Mouse (Mus musculus) embryonic facial prominence, embryonic 15.5 days (tissue): ENCODE data around the gene Glyatl3. TPM values are rescaled to one million over a fixed set of nuclear protein-coding genes. Genes with fewer than 3 reads are reported as not detected.

ENCODE experiments used
- ATAC-seq: fragments of 200-750 bp; cut with Nextera tagmentation; 2 replicates; pipeline ENCODE4 v1.8.0; 2017; ENCODE audit warnings: low read depth, moderate TSS enrichment; ENCODE audit not compliant: insufficient number of reproducible peaks, low FRiP score, low TSS enrichment
- H3K27ac ChIP-seq: fragments of 300-500 bp; sonication (generic); replicated peaks from 2 replicates; pipeline ENCODE4 v1.5.1; 2015; ENCODE audit warnings: mild to moderate bottlenecking, inconsistent platforms
- H3K27me3 ChIP-seq: fragments of 300-500 bp; sonication (generic); 2 replicates; pipeline ENCODE4 v1.6.1; 2015; ENCODE audit warnings: inconsistent platforms
- H3K36me3 ChIP-seq: fragments of 300-500 bp; sonication (generic); 2 replicates; pipeline ENCODE4 v1.6.1; 2015; ENCODE audit warnings: mild to moderate bottlenecking, inconsistent platforms
- H3K4me1 ChIP-seq: fragments of 300-500 bp; sonication (generic); 2 replicates; pipeline ENCODE4 v1.6.1; 2015; ENCODE audit warnings: inconsistent platforms
- H3K4me2 ChIP-seq: fragments of 300-500 bp; sonication (generic); replicated peaks from 2 replicates; pipeline ENCODE4 v1.6.1; 2015; ENCODE audit warnings: mild to moderate bottlenecking, inconsistent platforms
- H3K4me3 ChIP-seq: fragments of 300-500 bp; sonication (generic); replicated peaks from 2 replicates; pipeline ENCODE4 v1.5.1; 2015; ENCODE audit warnings: mild to moderate bottlenecking, inconsistent platforms
- H3K9ac ChIP-seq: fragments of 300-500 bp; sonication (generic); 2 replicates; pipeline ENCODE4 v1.6.1; 2015; ENCODE audit warnings: inconsistent platforms
- H3K9me3 ChIP-seq: fragments of 300-500 bp; sonication (generic); replicated peaks from 2 replicates; pipeline ENCODE4 v1.6.1; 2016; ENCODE audit warnings: inconsistent platforms
- WGBS: fragments of 180-500 bp; shearing (Covaris S2); methylation state at CpG from one replicate; pipeline ENCODE4 v1.1.7; 2015; 5-methylcytosine and 5-hydroxymethylcytosine counted together
- polyA plus RNA-seq: library from polyadenylated mRNA; unstranded; fragments of >200 nt; fragmentation: Nextera tagmentation; extraction: Ambion mirVana; gene quantifications from 2 replicates; pipeline ENCODE4 v1.2.1, GENCODE M21; 2015

Gene Glyatl3
- polyA plus RNA-seq, 1 experiment from 2014 or later: 1.7 TPM

- ATAC-seq: no peak
- WGBS: 58% methylated on average over 4 of the region's 4 CpGs
- no peaks in the 10 kb centered on the region for H3K36me3 ChIP-seq
- no peaks in the 10 kb centered on the region for H3K9me3 ChIP-seq
- H3K4me3 ChIP-seq: no peak overlapping the region
- H3K9ac ChIP-seq: no peak overlapping the region
- H3K27ac ChIP-seq: no peak overlapping the region
- H3K4me2 ChIP-seq: no peak overlapping the region
- no peaks in the 10 kb centered on the region for H3K4me1 ChIP-seq
- no peaks in the 10 kb centered on the region for H3K27me3 ChIP-seq
These were observed 29.0 kb downstream of the Glyatl3 start for GRCm38 (mm10) chr17:40885155-40885554.

- H3K9ac ChIP-seq: no peak overlapping the region
- H3K9me3 ChIP-seq: no peaks in the 10 kb centered on the region
These were observed 32.0 kb downstream of the Glyatl3 start for GRCm38 (mm10) chr17:40882172-40882571.

GRCm38 (mm10) chr17:40879924-40880691 is 34.0 kb downstream of the Glyatl3 start, which contains the start of gene 9130008F23Rik:
Gene 9130008F23Rik, minus strand, starts transcription at chr17:40880559.
- Histone ChIP-seq H3K9ac (peak within 1 kb of the TSS; percentile 54), H3K4me2 (peak within 1 kb of the TSS; percentile 87), H3K9me3 (no peaks in the 10 kb centered on the region), H3K4me1 (peaks cover 7% of the 10 kb centered on the region; the same call in 1 of the 2 replicates), H3K27ac (peak within 1 kb of the TSS; percentile 60; the same call in 1 of the 2 replicates), H3K4me3 (peak within 1 kb of the TSS; percentile 67), H3K36me3 (no peaks in the 10 kb centered on the region), H3K27me3 (no peaks in the 10 kb centered on the region)
- under 1% methylated on average over 40 of the region's 40 CpGs for WGBS
- peak; percentile 82 for ATAC-seq

More at GRCm38 (mm10) chr17:40882172-40882571, 32.0 kb downstream of the Glyatl3 start:
- H3K4me2 ChIP-seq: no peak overlapping the region
- 84% methylated on average over 6 of the region's 6 CpGs for WGBS
- H3K27ac ChIP-seq: no peak overlapping the region
- H3K4me3 ChIP-seq: no peak overlapping the region
- peaks cover 7% of the 10 kb centered on the region; the same call in 1 of the 2 replicates for H3K4me1 ChIP-seq
- ATAC-seq: no peak
- H3K27me3 ChIP-seq: no peaks in the 10 kb centered on the region
- no peaks in the 10 kb centered on the region for H3K36me3 ChIP-seq

GRCm38 (mm10) chr17:40879528-40879923 is 34.6 kb downstream of the Glyatl3 start:
- peak overlapping the region; percentile 67 for H3K4me3 ChIP-seq
- WGBS: 13% methylated on average over 6 of the region's 6 CpGs
- peak overlapping the region; percentile 54; the same call in 1 of the 2 replicates for H3K9ac ChIP-seq
- no peaks in the 10 kb centered on the region for H3K9me3 ChIP-seq
- no peaks in the 10 kb centered on the region for H3K27me3 ChIP-seq
- ATAC-seq: no peak
- no peaks in the 10 kb centered on the region for H3K36me3 ChIP-seq
- peaks cover 7% of the 10 kb centered on the region; the same call in 1 of the 2 replicates for H3K4me1 ChIP-seq
- H3K4me2 ChIP-seq: peak overlapping the region; percentile 87
- H3K27ac ChIP-seq: no peak overlapping the region

GRCm38 (mm10) chr17:40877741-40878140 is 36.4 kb downstream of the Glyatl3 start:
- H3K27ac ChIP-seq: no peak overlapping the region
- H3K4me2 ChIP-seq: 0 out of 2 replicates have a peak overlapping the region, but pooled peaks have one; percentile 19
- 37% methylated on average over 3 of the region's 3 CpGs for WGBS
- no peaks in the 10 kb centered on the region for H3K9me3 ChIP-seq
- peaks cover 7% of the 10 kb centered on the region; the same call in 1 of the 2 replicates for H3K4me1 ChIP-seq
- no peaks in the 10 kb centered on the region for H3K36me3 ChIP-seq
- ATAC-seq: no peak
- no peak overlapping the region for H3K9ac ChIP-seq
- H3K4me3 ChIP-seq: no peak overlapping the region
- no peaks in the 10 kb centered on the region for H3K27me3 ChIP-seq

GRCm38 (mm10) chr17:40875568-40875967 is 38.6 kb downstream of the Glyatl3 start:
- Histone ChIP-seq H3K27ac (no peak overlapping the region), H3K36me3 (no peaks in the 10 kb centered on the region), H3K27me3 (no peaks in the 10 kb centered on the region), H3K9ac (no peak overlapping the region), H3K4me1 (peaks cover 7% of the 10 kb centered on the region; the same call in 1 of the 2 replicates), H3K4me3 (no peak overlapping the region), H3K9me3 (no peaks in the 10 kb centered on the region), H3K4me2 (no peak overlapping the region)
- no peak for ATAC-seq
- 85% methylated on average over 1 of the region's 1 CpGs for WGBS

GRCm38 (mm10) chr17:40874701-40875100 is 39.4 kb downstream of the Glyatl3 start:
- 89% methylated on average over 3 of the region's 3 CpGs for WGBS
- no peak overlapping the region for H3K27ac ChIP-seq
- no peaks in the 10 kb centered on the region for H3K27me3 ChIP-seq
- ATAC-seq: no peak
- H3K36me3 ChIP-seq: no peaks in the 10 kb centered on the region
- H3K4me2 ChIP-seq: no peak overlapping the region
- H3K9ac ChIP-seq: no peak overlapping the region
- no peak overlapping the region for H3K4me3 ChIP-seq
- H3K9me3 ChIP-seq: no peaks in the 10 kb centered on the region
- H3K4me1 ChIP-seq: peaks cover 7% of the 10 kb centered on the region; the same call in 1 of the 2 replicates

GRCm38 (mm10) chr17:40873582-40874011 is 40.6 kb downstream of the Glyatl3 start:
- H3K27ac ChIP-seq: no peak overlapping the region
- H3K4me3 ChIP-seq: no peak overlapping the region
- H3K4me1 ChIP-seq: peaks cover 7% of the 10 kb centered on the region; the same call in 1 of the 2 replicates
- H3K4me2 ChIP-seq: no peak overlapping the region
- no peak for ATAC-seq
- H3K9ac ChIP-seq: no peak overlapping the region
- no peaks in the 10 kb centered on the region for H3K27me3 ChIP-seq
- no peaks in the 10 kb centered on the region for H3K36me3 ChIP-seq
- WGBS: 51% methylated on average over 2 of the region's 2 CpGs
- H3K9me3 ChIP-seq: no peaks in the 10 kb centered on the region

GRCm38 (mm10) chr17:40872626-40873025 is 41.5 kb downstream of the Glyatl3 start:
- Histone ChIP-seq H3K9ac (no peak overlapping the region), H3K4me2 (no peak overlapping the region), H3K36me3 (no peaks in the 10 kb centered on the region), H3K27me3 (no peaks in the 10 kb centered on the region), H3K27ac (no peak overlapping the region), H3K4me3 (no peak overlapping the region), H3K4me1 (peaks cover 3% of the 10 kb centered on the region; the same call in 1 of the 2 replicates), H3K9me3 (no peaks in the 10 kb centered on the region)
- WGBS: 92% methylated on average over 6 of the region's 6 CpGs
- no peak for ATAC-seq

GRCm38 (mm10) chr17:40868952-40869747 is 45.0 kb downstream of the Glyatl3 start:
- WGBS: 80% methylated on average over 10 of the region's 10 CpGs
- no peaks in the 10 kb centered on the region for H3K4me1 ChIP-seq
- H3K9me3 ChIP-seq: no peaks in the 10 kb centered on the region
- no peak overlapping the region for H3K4me2 ChIP-seq
- no peak overlapping the region for H3K9ac ChIP-seq
- H3K27me3 ChIP-seq: no peaks in the 10 kb centered on the region
- no peak overlapping the region for H3K27ac ChIP-seq
- H3K36me3 ChIP-seq: no peaks in the 10 kb centered on the region
- ATAC-seq: no peak
- H3K4me3 ChIP-seq: no peak overlapping the region

GRCm38 (mm10) chr17:40855065-40855464 is 59.1 kb downstream of the Glyatl3 start:
- no peak overlapping the region for H3K27ac ChIP-seq
- no peaks in the 10 kb centered on the region for H3K9me3 ChIP-seq
- H3K9ac ChIP-seq: no peak overlapping the region
- no peaks in the 10 kb centered on the region for H3K4me1 ChIP-seq
- H3K36me3 ChIP-seq: no peaks in the 10 kb centered on the region
- H3K4me2 ChIP-seq: no peak overlapping the region
- no peaks in the 10 kb centered on the region for H3K27me3 ChIP-seq
- no peak overlapping the region for H3K4me3 ChIP-seq
- no peak for ATAC-seq
